Mouse (Mus musculus) cerebral cortex, adult 2 months (tissue): ENCODE measurements around the gene Tmem131l.

Source experiments
- WGBS: fragments of 180-500 bp; shearing (Covaris S2); methylation state at CpG from one replicate; pipeline ENCODE4 v1.1.7; 2018; 5-methylcytosine and 5-hydroxymethylcytosine counted together

Tmem131l gene

DNA sequence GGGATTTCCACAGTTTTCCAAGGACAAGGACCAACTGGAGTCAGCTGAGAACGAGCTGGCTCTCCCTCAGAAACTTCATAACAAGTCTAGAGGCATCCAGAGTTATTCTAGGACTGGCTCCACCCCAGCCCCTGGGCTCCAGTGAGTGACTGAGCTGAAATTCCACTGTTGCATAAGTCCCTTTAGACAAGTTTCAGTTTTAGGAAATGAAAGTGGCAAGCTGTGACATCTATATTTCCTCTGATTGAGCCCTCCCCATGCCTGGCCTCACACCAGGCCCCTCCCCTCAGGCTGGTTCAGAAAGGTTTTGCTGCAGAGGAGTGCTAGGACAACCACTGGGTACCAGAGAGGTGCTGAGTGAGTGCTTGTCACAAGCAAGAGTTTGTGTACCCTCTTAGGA lies 177.0 kb downstream of the Tmem131l start:
- 0% methylated on average over 1 of the region's 1 CpGs for WGBS

DNA sequence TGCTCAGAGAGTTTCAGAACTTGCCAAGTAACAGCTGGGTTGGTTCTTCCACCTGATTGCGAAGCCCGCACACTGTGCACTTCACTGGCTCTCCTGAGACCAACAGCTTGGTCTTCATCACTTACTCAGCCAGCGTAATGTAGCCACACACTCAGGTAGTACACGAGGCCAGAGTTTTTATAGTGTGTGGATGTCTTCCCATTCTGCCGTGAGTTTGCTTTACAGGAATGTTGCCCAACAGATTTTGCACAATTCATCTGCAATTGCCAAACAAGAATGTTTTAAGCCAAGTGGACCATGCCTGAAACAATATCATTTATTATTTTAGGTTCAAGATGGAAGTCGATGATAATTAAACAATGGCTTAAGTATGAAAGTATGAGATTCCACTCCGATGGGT lies 180.4 kb downstream of the Tmem131l start:
- 89% methylated on average over 7 of the region's 7 CpGs for WGBS

DNA sequence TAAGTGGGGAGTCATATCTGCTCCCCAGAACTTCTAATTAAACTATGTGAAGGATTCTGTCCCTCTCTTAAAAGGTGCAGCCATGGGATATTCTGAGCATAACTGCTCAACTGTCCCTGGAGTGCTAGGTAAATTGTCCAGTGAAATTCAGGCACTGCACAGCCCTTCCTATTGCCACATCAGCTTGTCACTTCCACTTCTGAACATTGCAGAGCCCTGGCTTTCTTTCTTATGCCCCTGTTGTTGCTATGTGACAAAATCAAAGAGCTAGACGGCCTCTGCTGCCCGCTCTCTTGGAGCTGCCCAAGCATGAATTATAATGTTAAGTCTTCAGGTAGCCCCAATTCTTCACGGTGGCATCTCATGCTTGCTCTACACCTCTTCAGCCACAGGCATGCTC lies 180.9 kb downstream of the Tmem131l start:
- WGBS, result 85% methylated on average over 3 of the region's 3 CpGs

DNA sequence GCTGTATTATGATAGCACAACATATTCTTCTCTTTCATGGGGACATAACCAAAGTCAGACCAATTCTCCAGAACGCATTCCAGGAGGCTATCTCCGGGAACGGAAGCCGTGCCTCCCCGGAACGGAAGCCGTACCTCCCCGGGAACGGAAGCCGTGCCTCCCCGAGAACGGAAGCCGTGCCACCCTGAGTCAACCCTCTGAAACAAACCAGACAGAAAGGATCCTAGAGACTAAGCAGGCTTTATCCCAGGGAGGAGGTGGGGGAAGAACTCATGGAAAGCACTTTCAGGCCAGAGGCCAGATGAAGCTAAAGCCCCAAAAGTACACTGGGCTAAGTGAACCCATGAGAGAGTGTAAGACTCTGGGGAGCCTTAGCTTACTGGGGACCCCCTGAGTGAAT lies 182.4 kb downstream of the Tmem131l start:
- 96% methylated on average over 13 of the region's 13 CpGs for WGBS

DNA sequence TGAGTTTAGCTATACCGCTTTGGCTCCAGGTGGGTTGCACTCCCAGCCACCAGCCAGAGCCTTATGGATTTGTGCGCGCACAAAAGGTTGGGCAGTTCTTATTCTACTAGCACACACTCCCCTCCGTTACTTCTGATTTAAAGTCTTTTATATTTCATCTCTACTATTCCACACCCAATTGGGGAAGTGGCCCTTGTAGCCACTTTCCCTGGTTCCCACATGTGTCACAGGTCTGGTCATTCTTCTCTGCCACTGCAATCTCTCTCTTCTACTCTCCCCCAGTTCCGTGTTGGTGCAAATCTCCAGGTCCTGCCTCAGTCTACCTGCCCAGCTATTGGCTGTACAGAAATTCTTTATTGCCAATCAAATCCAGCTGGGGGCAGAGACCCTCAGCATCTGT lies 184.3 kb downstream of the Tmem131l start:
- WGBS, result 93% methylated on average over 5 of the region's 5 CpGs

DNA sequence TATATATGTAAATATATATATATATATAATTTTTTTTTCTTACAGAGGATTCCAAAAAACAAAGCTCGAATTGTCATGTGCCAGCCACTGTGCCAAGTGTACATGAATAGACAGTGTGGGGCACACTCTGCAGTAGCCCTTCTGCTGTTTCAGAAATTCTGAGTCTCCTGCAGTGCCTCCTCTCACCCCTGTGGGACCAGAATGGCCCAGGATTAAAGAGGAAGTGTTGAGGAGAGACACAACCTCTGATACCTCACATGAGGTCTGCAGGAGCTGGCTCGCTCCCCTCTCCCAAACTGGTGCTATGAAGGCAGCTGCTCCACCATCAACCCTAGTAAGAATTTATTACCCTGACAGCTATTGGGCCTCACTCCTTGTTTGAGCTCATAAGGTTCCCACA lies 190.6 kb downstream of the Tmem131l start:
- 83% methylated on average over 2 of the region's 2 CpGs for WGBS
